Mouse (Mus musculus) MEL (cell line): ENCODE measurements around the gene Tnfsf4.

Source experiments
- CTCF ChIP-seq, 3 experiments: IDR thresholded peaks in 2 of 3; conservative IDR thresholded peaks in 1 of 3; 2 replicates each; pipeline ENCODE4 v1.5.1; 2011 to 2012; ENCODE audit warnings: low read length in 3 of 3, low read depth in 2 of 3, mild to moderate bottlenecking in 2 of 3, improper control_type of control experiment in 1 of 3, inconsistent platforms in 1 of 3, mixed read lengths in 1 of 3, moderate library complexity in 1 of 3; ENCODE audit not compliant: control insufficient read depth in 1 of 3, insufficient read depth in 1 of 3, poor library complexity in 1 of 3, severe bottlenecking in 1 of 3
- EP300 ChIP-seq, 2 experiments: IDR thresholded peaks; 2 replicates each; pipeline ENCODE4 v1.6.1; 2011; ENCODE audit warnings: improper control_type of control experiment in 2 of 2, low read length in 2 of 2, low read depth in 1 of 2, mild to moderate bottlenecking in 1 of 2
- GABPA ChIP-seq: IDR thresholded peaks from 2 replicates; pipeline ENCODE4 v1.6.1; 2012; ENCODE audit warnings: low read depth, mild to moderate bottlenecking, inconsistent platforms, low read length, improper control_type of control experiment, moderate library complexity
- MAFK ChIP-seq: IDR thresholded peaks from 2 replicates; pipeline ENCODE4 v1.6.1; 2011; ENCODE audit warnings: low read depth, mild to moderate bottlenecking, low read length, improper control_type of control experiment, borderline replicate concordance
- MAX ChIP-seq: IDR thresholded peaks from 2 replicates; pipeline ENCODE4 v1.6.1; 2011; ENCODE audit warnings: low read length, improper control_type of control experiment
- MXI1 ChIP-seq: IDR thresholded peaks from 2 replicates; pipeline ENCODE4 v1.6.1; 2011; ENCODE audit warnings: mild to moderate bottlenecking, low read depth, low read length, improper control_type of control experiment
- POLR2AphosphoS5 ChIP-seq: IDR thresholded peaks from 2 replicates; pipeline ENCODE4 v1.6.1; 2012; ENCODE audit warnings: low read depth, borderline replicate concordance, mild to moderate bottlenecking, inconsistent platforms, low read length, moderate library complexity, mixed read lengths
- RAD21 ChIP-seq: IDR thresholded peaks from 2 replicates; pipeline ENCODE4 v1.6.1; 2011; ENCODE audit warnings: mild to moderate bottlenecking, low read depth, low read length, improper control_type of control experiment
- TAL1 ChIP-seq: IDR thresholded peaks from 2 replicates; pipeline ENCODE4 v1.6.1; 2012; ENCODE audit warnings: mild to moderate bottlenecking, inconsistent platforms, low read length, moderate library complexity, mixed read lengths
- UBTF ChIP-seq: IDR thresholded peaks from 2 replicates; pipeline ENCODE4 v1.6.1; 2012; ENCODE audit warnings: low read depth, mild to moderate bottlenecking, inconsistent platforms, low read length, improper control_type of control experiment, moderate library complexity, borderline replicate concordance; ENCODE audit not compliant: insufficient read depth
- ZNF384 ChIP-seq: IDR thresholded peaks from 2 replicates; pipeline ENCODE4 v1.6.1; 2012; ENCODE audit warnings: low read depth, mild to moderate bottlenecking, inconsistent platforms, low read length, improper control_type of control experiment

- TF ChIP-seq CTCF (IDR thresholded peaks at IDR 0.05 in 2 of 3, conservative IDR thresholded peaks at IDR 0.05 in 1 of 3; ENCODE audit: control insufficient read depth in 1 of 3, insufficient read depth in 1 of 3, low read depth in 2 of 3, low read length in 3 of 3, poor library complexity in 1 of 3, severe bottlenecking in 1 of 3) (no peak), GABPA (no peak), TAL1 (no peak), UBTF (no peak), POLR2AphosphoS5 (no peak), ZNF384 (no peak), EP300 (IDR thresholded peaks at IDR 0.05; ENCODE audit: low read depth in 1 of 2, low read length in 2 of 2) (no peak), MAFK (no peak), MAX (no peak), MXI1 (no peak), RAD21 (no peak)
Observed at GRCm38 (mm10) chr1:161426277-161427056, 31.3 kb downstream of the Tnfsf4 start.
